Mouse (Mus musculus) R1 (cell line): ENCODE results near the gene Camta1.

ENCODE experiments used
- DNase-seq: peaks from one replicate; pipeline ENCODE4 v3.0.0-alpha.2; 2018; ENCODE audit warnings: low read depth, low spot score

Gene Camta1

GRCm38 (mm10) chr4:151156904-151157303, 704.8 kb downstream of the Camta1 start:
- peak; percentile 79 for DNase-seq

GRCm38 (mm10) chr4:151155587-151155986, 706.1 kb downstream of the Camta1 start:
- no peak for DNase-seq

- DNase-seq, result peak; percentile 54
Measured at GRCm38 (mm10) chr4:151154306-151154705, 707.4 kb downstream of the Camta1 start.

- no peak for DNase-seq
Measured at GRCm38 (mm10) chr4:151152010-151152409, 709.7 kb downstream of the Camta1 start.

GRCm38 (mm10) chr4:151150842-151151241, 710.8 kb downstream of the Camta1 start:
- no peak for DNase-seq

GRCm38 (mm10) chr4:151150115-151150514, 711.6 kb downstream of the Camta1 start:
- DNase-seq, result no peak

- peak; percentile 55 for DNase-seq
Measured at GRCm38 (mm10) chr4:151147541-151147940, 714.1 kb downstream of the Camta1 start.

GRCm38 (mm10) chr4:151144121-151144520, 717.6 kb downstream of the Camta1 start:
- peak; percentile 86 for DNase-seq

- DNase-seq, result peak; percentile 88
Measured at GRCm38 (mm10) chr4:151141196-151141880, 720.3 kb downstream of the Camta1 start.

- peak; percentile 92 for DNase-seq
Measured at GRCm38 (mm10) chr4:151140368-151140982, 721.2 kb downstream of the Camta1 start.

GRCm38 (mm10) chr4:151139053-151139840, 722.4 kb downstream of the Camta1 start:
- DNase-seq, result peak; percentile 92

GRCm38 (mm10) chr4:151138586-151138985, 723.1 kb downstream of the Camta1 start:
- no peak for DNase-seq

- DNase-seq, result peak; percentile 31
Measured at GRCm38 (mm10) chr4:151138135-151138534, 723.5 kb downstream of the Camta1 start.

- DNase-seq, result no peak
Measured at GRCm38 (mm10) chr4:151137701-151138100, 724.0 kb downstream of the Camta1 start.

GRCm38 (mm10) chr4:151135491-151135890, 726.2 kb downstream of the Camta1 start:
- no peak for DNase-seq

- peak; percentile 36 for DNase-seq
Measured at GRCm38 (mm10) chr4:151133760-151134159, 727.9 kb downstream of the Camta1 start.

- no peak for DNase-seq
Measured at GRCm38 (mm10) chr4:151132493-151132892, 729.2 kb downstream of the Camta1 start.

- DNase-seq, result no peak
Measured at GRCm38 (mm10) chr4:151130756-151131490, 730.8 kb downstream of the Camta1 start.

- no peak for DNase-seq
Measured at GRCm38 (mm10) chr4:151129725-151130557, 731.7 kb downstream of the Camta1 start.

GRCm38 (mm10) chr4:151128641-151129541, 732.8 kb downstream of the Camta1 start:
- DNase-seq, result peak; percentile 84
